Mouse (Mus musculus) small intestine, adult 2 months (tissue): ENCODE results near the gene Tmem254b. TPM values are rescaled to one million over a fixed set of nuclear protein-coding genes. Genes with fewer than 3 reads are reported as not detected.
"Not testable (repeated sequence)": the region's sequence is repeated elsewhere in the genome, so short reads cannot be mapped to it uniquely, and the experiment has no call there.

Experiments used
- H3K27ac ChIP-seq: fragments of 200-500 bp; 2 replicates; pipeline ENCODE4 v1.5.1; 2012; ENCODE audit warnings: low read depth, low read length, control low read depth, inconsistent platforms; ENCODE audit not compliant: insufficient read depth
- H3K27me3 ChIP-seq: fragments of 200-500 bp; 2 replicates; pipeline ENCODE4 v1.6.1; 2012; ENCODE audit warnings: mild to moderate bottlenecking, moderate library complexity, low read length, inconsistent platforms; ENCODE audit not compliant: control insufficient read depth, insufficient read depth
- H3K36me3 ChIP-seq: fragments of 200-500 bp; 2 replicates; pipeline ENCODE4 v1.6.1; 2012; ENCODE audit warnings: mild to moderate bottlenecking, low read length, control low read depth, inconsistent platforms; ENCODE audit not compliant: control insufficient read depth, insufficient read depth
- H3K4me1 ChIP-seq: fragments of 200-500 bp; 2 replicates; pipeline ENCODE4 v1.6.1; 2012; ENCODE audit warnings: low read length, inconsistent platforms, mixed read lengths; ENCODE audit not compliant: control insufficient read depth, insufficient read depth, insufficient read length
- H3K4me3 ChIP-seq: fragments of 200-500 bp; 2 replicates; pipeline ENCODE4 v1.5.1; 2012; ENCODE audit warnings: low read depth, mild to moderate bottlenecking, control low read depth, inconsistent platforms, low read length, moderate library complexity
- WGBS: fragments of 180-500 bp; shearing (Covaris S2); methylation state at CpG from one replicate; pipeline ENCODE4 v1.1.7; 2018; 5-methylcytosine and 5-hydroxymethylcytosine counted together
- polyA plus RNA-seq: library from polyadenylated mRNA; depleted of rRNA; stranded (reverse); fragments of >200 nt; gene quantifications from 2 replicates; pipeline ENCODE4 v1.2.3, GENCODE M21; 2012; rRNA removed

Tmem254b gene
- polyA plus RNA-seq, 1 experiment = 17.2 TPM

DNA sequence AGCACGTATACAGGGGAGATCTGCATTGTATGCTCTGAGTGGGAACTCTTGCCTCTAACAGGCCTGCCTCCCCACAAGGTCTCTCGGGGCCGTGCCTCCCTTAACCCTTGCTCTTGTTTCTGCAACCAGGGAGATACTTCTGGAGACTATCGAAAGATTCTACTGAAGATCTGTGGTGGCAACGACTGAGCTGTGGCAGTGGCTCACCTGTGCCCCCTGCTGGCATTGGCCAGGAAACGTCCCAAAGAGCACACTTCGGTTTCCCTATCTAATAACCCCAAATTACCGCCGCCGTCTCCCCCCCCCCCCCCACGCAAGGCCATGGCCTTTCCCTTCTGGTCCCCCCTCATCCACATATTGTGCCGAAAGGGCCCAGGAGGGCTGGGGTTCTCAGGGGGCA is 41.6 kb downstream of the Tmem254b start:
- not testable (repeated sequence) for H3K4me1 ChIP-seq, H3K27me3 ChIP-seq, H3K36me3 ChIP-seq, H3K27ac ChIP-seq, H3K4me3 ChIP-seq
- WGBS = no CpG with 5 or more reads among the region's 12 CpGs

DNA sequence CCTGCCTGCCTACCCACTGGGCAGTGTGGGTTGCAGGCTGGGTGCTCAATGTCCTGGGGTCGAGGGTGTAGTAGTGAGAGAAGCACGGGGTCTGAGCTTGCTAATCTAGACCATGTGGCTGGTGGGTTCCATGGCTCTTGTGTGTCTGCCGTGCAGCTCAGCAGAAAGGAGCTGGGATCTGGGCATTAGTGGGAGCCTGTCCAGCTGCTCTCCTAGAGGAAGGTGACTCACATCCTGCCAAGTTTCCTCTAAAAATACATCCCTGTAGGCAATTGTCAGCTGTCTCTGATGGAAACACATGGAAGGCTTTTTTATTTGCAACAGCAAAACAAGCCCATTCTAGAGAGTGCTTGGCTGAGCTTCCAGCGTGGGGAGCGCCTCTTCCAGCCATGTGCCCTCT is 44.4 kb downstream of the Tmem254b start:
- H3K27me3 ChIP-seq, H3K27ac ChIP-seq, H3K4me3 ChIP-seq, H3K4me1 ChIP-seq, H3K36me3 ChIP-seq: not testable (repeated sequence)
- no CpG with 5 or more reads among the region's 5 CpGs for WGBS

DNA sequence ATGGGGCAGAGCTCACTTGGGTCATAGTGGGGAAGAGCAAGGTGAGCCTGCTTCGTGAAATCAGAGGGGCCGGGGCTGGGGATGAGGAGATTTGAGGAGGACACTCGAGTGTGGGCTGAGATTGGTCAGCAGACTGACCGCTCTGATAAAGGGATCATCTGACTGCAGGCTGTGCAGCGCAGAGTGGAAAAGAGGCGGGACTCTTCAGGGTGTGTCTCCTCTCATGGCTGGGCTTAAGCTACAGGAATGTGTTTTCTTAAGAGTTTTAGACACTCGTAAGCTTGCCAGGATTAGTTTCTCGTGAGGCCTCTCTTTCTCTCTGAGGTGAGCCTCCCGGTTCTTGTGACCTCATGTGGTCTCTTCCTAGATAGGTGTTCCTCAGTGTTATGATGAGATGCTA is 45.7 kb downstream of the Tmem254b start:
- WGBS = no CpG with 5 or more reads among the region's 9 CpGs
- not testable (repeated sequence) for H3K27ac ChIP-seq, H3K36me3 ChIP-seq, H3K4me1 ChIP-seq, H3K4me3 ChIP-seq, H3K27me3 ChIP-seq

DNA sequence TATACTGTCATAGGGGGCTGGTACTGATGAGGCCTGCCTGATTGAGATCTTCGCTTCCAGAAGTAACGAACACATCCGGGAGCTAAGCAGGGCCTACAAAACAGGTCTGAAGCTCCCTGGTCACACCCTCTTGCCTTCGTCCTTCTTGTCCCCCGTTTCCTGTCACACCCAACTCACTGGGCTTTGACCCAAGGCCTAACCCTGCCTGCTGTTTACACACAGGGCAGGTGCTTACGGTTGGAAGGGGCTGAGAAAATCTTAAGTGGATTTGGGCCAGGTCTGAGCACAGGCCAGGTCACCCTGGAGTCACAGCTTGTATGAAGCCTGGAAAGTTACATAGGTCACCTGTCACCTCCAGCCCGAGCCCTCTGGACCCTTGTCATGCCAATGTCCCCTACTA is 50.8 kb downstream of the Tmem254b start:
- H3K27ac ChIP-seq = not testable (repeated sequence)
- no CpG with 5 or more reads among the region's 7 CpGs for WGBS

More for the DNA sequence above, 50.8 kb downstream of the Tmem254b start:
- H3K4me1 ChIP-seq, H3K4me3 ChIP-seq, H3K27me3 ChIP-seq, H3K36me3 ChIP-seq: not testable (repeated sequence)

Other genes with a start within 250 kb of the Tmem254b start
- gene Duxbl1, start 228.5 kb downstream of the Tmem254b start, polyA plus RNA-seq = 0.06 and 0.13 TPM in 2 replicates
- gene Gm9780, start 164.3 kb downstream of the Tmem254b start, polyA plus RNA-seq = 51.0 and 166 TPM in 2 replicates
- 15.8 and 17.2 TPM in 2 replicates for gene Tmem254c, start 139.7 kb downstream of the Tmem254b start, polyA plus RNA-seq
- not detected in 2 replicates for gene Cphx2, start 125.5 kb downstream of the Tmem254b start, polyA plus RNA-seq
- gene Cphx3, start 124.7 kb downstream of the Tmem254b start, polyA plus RNA-seq = not detected in 2 replicates
- gene Duxbl2, start 88.7 kb downstream of the Tmem254b start, polyA plus RNA-seq = 0.08 TPM in 1 of 2 replicates, not detected in the other
- gene Plac9b, start 24.6 kb downstream of the Tmem254b start, polyA plus RNA-seq = 5.4 and 9.3 TPM in 2 replicates
- 0.19 TPM in 1 of 2 replicates, not detected in the other for gene Duxbl3, start 50.9 kb upstream of the Tmem254b start, polyA plus RNA-seq